Mouse (Mus musculus) telencephalon, adult 2 months (tissue): ENCODE data around the gene Rex1bd.
"Not testable (repeated sequence)": the region's sequence is repeated elsewhere in the genome, so short reads cannot be mapped to it uniquely, and the experiment has no call there.

Source experiments
- DNase-seq: peaks from one replicate; pipeline ENCODE4 v3.0.0-alpha.2; 2011; ENCODE audit warnings: low read depth, low spot score

The Rex1bd gene

GRCm38 (mm10) chr8:70529299-70529698 is 22.7 kb upstream of the Rex1bd start:
- DNase-seq, result no peak

- no peak for DNase-seq
These were observed 21.7 kb upstream of the Rex1bd start for GRCm38 (mm10) chr8:70528182-70528797.

GRCm38 (mm10) chr8:70527512-70528181 is 21.1 kb upstream of the Rex1bd start, which contains the start of the genes Fkbp8 and Kxd1:
Fkbp8 (plus strand) TSS chr8:70527724.
Kxd1 (minus strand) TSS chr8:70527956.
- DNase-seq, result peak; percentile 96

- DNase-seq, result no peak
These were observed 20.6 kb upstream of the Rex1bd start for GRCm38 (mm10) chr8:70527111-70527511.

GRCm38 (mm10) chr8:70522592-70523403 is 16.2 kb upstream of the Rex1bd start:
- DNase-seq, result peak; percentile 97

- DNase-seq, result no peak
These were observed 13.1 kb upstream of the Rex1bd start for GRCm38 (mm10) chr8:70519606-70520005.

GRCm38 (mm10) chr8:70519043-70519442 is 12.5 kb upstream of the Rex1bd start:
- no peak for DNase-seq

- no peak for DNase-seq
These were observed 11.5 kb upstream of the Rex1bd start for GRCm38 (mm10) chr8:70517940-70518643.

- no peak for DNase-seq
These were observed 6.9 kb upstream of the Rex1bd start for GRCm38 (mm10) chr8:70513441-70513840.

- no peak for DNase-seq
These were observed 5.8 kb upstream of the Rex1bd start for GRCm38 (mm10) chr8:70512253-70512903.

GRCm38 (mm10) chr8:70511770-70512169 is 5.2 kb upstream of the Rex1bd start:
- no peak for DNase-seq

- not testable (repeated sequence) for DNase-seq
These were observed 4.6 kb upstream of the Rex1bd start for GRCm38 (mm10) chr8:70511174-70511573.

GRCm38 (mm10) chr8:70510228-70510915 is 3.8 kb upstream of the Rex1bd start, which contains the start of gene Uba52:
Uba52 (minus strand) TSS chr8:70510801.
- peak; percentile 95 for DNase-seq

- no peak for DNase-seq
These were observed 2.9 kb upstream of the Rex1bd start for GRCm38 (mm10) chr8:70509281-70509952.

GRCm38 (mm10) chr8:70507027-70507393 is 458 bp upstream of the Rex1bd start:
- DNase-seq, result no peak

GRCm38 (mm10) chr8:70505698-70506327 is 739 bp downstream of the Rex1bd start:
- DNase-seq, result no peak

GRCm38 (mm10) chr8:70504851-70505250 is 1.7 kb downstream of the Rex1bd start:
- DNase-seq, result no peak

GRCm38 (mm10) chr8:70504291-70504716 is 2.2 kb downstream of the Rex1bd start:
- no peak for DNase-seq

GRCm38 (mm10) chr8:70503062-70503750 is 3.3 kb downstream of the Rex1bd start:
- no peak for DNase-seq
